Mouse (Mus musculus) ES-E14 (cell line): Measurements from ENCODE around the gene Tnr. TPM values are rescaled to one million over a fixed set of nuclear protein-coding genes. Genes with fewer than 3 reads are reported as not detected.

Source experiments
- DNase-seq: peaks from one replicate; pipeline ENCODE4 v3.0.0-alpha.2; 2013; ENCODE audit warnings: low read depth, low spot score
- H3K27ac ChIP-seq: 2 replicates; pipeline ENCODE4 v1.5.1; 2012; ENCODE audit warnings: low read depth, mild to moderate bottlenecking, low read length, moderate library complexity, mixed read lengths; ENCODE audit not compliant: poor library complexity, insufficient read depth, severe bottlenecking
- H3K36me3 ChIP-seq: 2 replicates; pipeline ENCODE4 v1.6.1; 2012; ENCODE audit warnings: mild to moderate bottlenecking, low read length, moderate library complexity, mixed read lengths; ENCODE audit not compliant: control insufficient read depth, poor library complexity, insufficient read depth, severe bottlenecking
- H3K4me1 ChIP-seq, 2 experiments: fragments of 150-350 bp in 1 of 2; sonication (generic) in 1 of 2; 2 replicates each; pipeline ENCODE4 v1.6.1; 2012; ENCODE audit warnings: low read length in 2 of 2, mild to moderate bottlenecking in 1 of 2, mixed read lengths in 1 of 2; ENCODE audit not compliant: control insufficient read depth in 2 of 2, insufficient read depth in 2 of 2, poor library complexity in 1 of 2
- H3K4me3 ChIP-seq, 2 experiments: fragments of 150-350 bp in 1 of 2; sonication (generic) in 1 of 2; 2 replicates each; pipeline ENCODE4 v1.5.1; 2012; ENCODE audit warnings: low read length in 2 of 2, low read depth in 1 of 2, mild to moderate bottlenecking in 1 of 2, mixed read lengths in 1 of 2; ENCODE audit not compliant: insufficient read depth in 1 of 2, poor library complexity in 1 of 2, severe bottlenecking in 1 of 2
- H3K9ac ChIP-seq: 2 replicates; pipeline ENCODE4 v1.6.1; 2012; ENCODE audit warnings: low read depth, mild to moderate bottlenecking, low read length, mixed read lengths; ENCODE audit not compliant: poor library complexity, insufficient read depth, severe bottlenecking
- H3K9me3 ChIP-seq: fragments of 150-350 bp; sonication (generic); 2 replicates; pipeline ENCODE4 v1.6.1; 2012; ENCODE audit warnings: low read depth, mild to moderate bottlenecking, low read length; ENCODE audit not compliant: control insufficient read depth, insufficient read depth
- CHD2 ChIP-seq: IDR thresholded peaks from 2 replicates; pipeline ENCODE4 v1.6.1; 2014; ENCODE audit warnings: mild to moderate bottlenecking, low read depth, low read length, inconsistent platforms
- HCFC1 ChIP-seq: IDR thresholded peaks from 2 replicates; pipeline ENCODE4 v1.6.1; 2012; ENCODE audit warnings: low read length, inconsistent platforms, borderline replicate concordance; ENCODE audit not compliant: insufficient read depth
- MAFK ChIP-seq: IDR thresholded peaks from 2 replicates; pipeline ENCODE4 v1.6.1; 2014; ENCODE audit warnings: mild to moderate bottlenecking, low read depth, low read length, inconsistent platforms; ENCODE audit not compliant: insufficient read depth
- ZC3H11A ChIP-seq: IDR thresholded peaks from 2 replicates; pipeline ENCODE4 v1.6.1; 2012; ENCODE audit warnings: low read depth, mild to moderate bottlenecking, inconsistent platforms, low read length, borderline replicate concordance
- ZNF384 ChIP-seq: IDR thresholded peaks from 2 replicates; pipeline ENCODE4 v1.6.1; 2012; ENCODE audit warnings: low read depth, low read length, inconsistent platforms
- in situ Hi-C, 2 experiments: fragments of 600-800 bp; cut with MboI; formaldehyde crosslinking; loops; one replicate each; pipeline ENCODE4 v1.15.1; 2025; ENCODE audit warnings: low sequenced_read_pairs in 2 of 2, inconsistent platforms in 1 of 2; ENCODE audit not compliant: unreplicated experiment in 2 of 2
- total RNA-seq: library from RNA; depleted of rRNA; stranded (reverse); fragments of 300-350 nt; gene quantifications from 2 replicates; pipeline ENCODE4 v1.2.3, GENCODE M21; 2012

The Tnr gene
- total RNA-seq, 1 experiment, result not detected

DNA sequence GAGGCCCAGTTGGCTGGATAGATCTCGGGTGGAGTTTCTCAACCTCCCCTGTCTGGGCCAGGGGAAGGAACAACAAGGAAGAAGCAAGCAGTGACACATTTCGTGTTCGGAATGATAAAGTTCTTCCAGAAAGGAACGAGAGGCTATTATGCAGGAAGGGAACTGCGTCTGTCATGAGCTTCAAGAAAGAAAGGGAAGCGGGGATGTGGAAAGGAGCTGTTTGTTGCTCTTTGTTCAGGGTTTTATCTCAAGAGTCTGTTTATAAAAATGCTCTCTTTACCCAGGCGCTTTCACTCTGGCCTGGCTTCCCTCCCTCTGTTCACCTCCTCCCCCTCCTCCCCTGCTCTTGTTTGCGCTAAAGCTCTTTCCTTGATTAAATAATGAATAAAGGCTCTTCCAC is 46.7 kb downstream of the Tnr start:
- in situ Hi-C loops, result no loop called here
- no peak for DNase-seq
- Histone ChIP-seq H3K9ac (no peak overlapping the region), H3K4me3 (no peak overlapping the region), H3K9me3 (no peaks in the 10 kb centered on the region), H3K36me3 (no peaks in the 10 kb centered on the region), H3K27ac (no peak overlapping the region), H3K4me1 (no peaks in the 10 kb centered on the region)
- no peak for TF ChIP-seq ZC3H11A
- no peak for TF ChIP-seq MAFK
- no peak for TF ChIP-seq ZNF384
- TF ChIP-seq HCFC1, result no peak
- no peak for TF ChIP-seq CHD2

DNA sequence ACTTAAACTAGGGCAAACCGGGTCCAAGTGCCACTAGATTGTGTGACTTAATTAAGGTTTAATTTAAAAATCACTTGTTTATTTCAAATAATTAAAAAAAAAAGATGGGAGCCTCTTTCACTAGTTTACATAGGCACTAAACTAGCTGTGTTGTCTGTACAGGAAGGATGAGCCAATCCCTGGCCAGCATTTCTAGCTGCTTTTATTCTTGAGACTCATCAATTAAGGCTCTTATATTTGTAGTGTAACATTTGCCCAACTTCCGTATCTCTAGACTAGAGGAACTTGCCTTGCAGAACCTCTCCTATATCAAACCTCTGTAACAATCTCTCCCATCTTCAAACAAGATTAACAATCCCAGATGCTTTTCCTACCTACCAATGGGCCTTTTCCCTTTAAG is 47.3 kb downstream of the Tnr start:
- H3K4me3 ChIP-seq, result no peak overlapping the region
- H3K9me3 ChIP-seq, result no peaks in the 10 kb centered on the region
- no peaks in the 10 kb centered on the region for H3K36me3 ChIP-seq
- no peak overlapping the region for H3K27ac ChIP-seq
- TF ChIP-seq HCFC1, result no peak
- TF ChIP-seq MAFK, result no peak
- no peak for TF ChIP-seq ZNF384
- no peak for TF ChIP-seq ZC3H11A
- TF ChIP-seq CHD2, result no peak
- H3K4me1 ChIP-seq, result no peaks in the 10 kb centered on the region
- DNase-seq, result no peak
- in situ Hi-C loops, result no loop called here
- no peak overlapping the region for H3K9ac ChIP-seq

DNA sequence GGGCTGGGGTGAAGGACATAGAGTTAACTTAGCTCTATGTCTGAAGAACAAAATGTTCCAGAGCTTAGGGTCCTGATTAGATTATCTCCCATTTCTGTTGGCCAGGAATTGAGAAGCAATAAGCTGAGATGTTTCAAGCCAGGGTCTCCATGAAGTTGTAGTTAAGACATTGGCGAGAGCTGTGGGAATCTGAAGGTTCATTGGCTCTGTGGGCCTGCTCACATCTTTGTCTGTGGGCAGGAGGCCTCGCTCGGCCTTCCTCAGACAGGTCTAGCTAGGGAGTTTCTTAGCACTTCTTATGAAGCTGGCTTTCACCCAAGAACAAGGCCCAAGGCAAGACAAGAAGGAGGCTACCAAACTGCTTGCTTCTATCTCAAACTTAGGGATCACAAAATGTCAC is 48.4 kb downstream of the Tnr start:
- in situ Hi-C loops, result no loop called here
- Histone ChIP-seq H3K4me3 (no peak overlapping the region), H3K9ac (no peak overlapping the region), H3K36me3 (no peaks in the 10 kb centered on the region), H3K4me1 (no peaks in the 10 kb centered on the region), H3K9me3 (no peaks in the 10 kb centered on the region), H3K27ac (no peak overlapping the region)
- TF ChIP-seq ZC3H11A (no peak), MAFK (no peak), HCFC1 (no peak)
- no peak for DNase-seq

DNA sequence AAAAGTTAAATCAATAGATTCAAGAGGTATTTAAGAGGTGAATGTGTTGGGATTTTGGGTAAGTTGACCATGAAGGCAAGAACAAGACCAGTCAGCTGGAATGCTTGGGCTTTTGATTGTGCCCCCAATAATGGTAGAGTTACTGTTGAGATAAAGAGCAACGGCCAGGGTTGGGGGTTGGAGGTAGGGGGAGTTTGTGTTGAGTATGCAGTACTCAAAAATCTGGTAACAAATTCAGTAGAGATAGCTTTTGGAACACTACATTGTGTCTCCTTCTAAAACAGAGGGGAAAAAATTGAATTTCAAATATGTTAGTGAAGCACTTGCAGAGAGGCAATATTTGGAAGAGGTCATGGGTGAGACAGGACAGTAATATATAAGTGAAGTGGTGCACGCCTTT is 49.5 kb downstream of the Tnr start:
- in situ Hi-C loops, result no loop called here
- Histone ChIP-seq H3K36me3 (no peaks in the 10 kb centered on the region), H3K9ac (no peak overlapping the region), H3K9me3 (no peaks in the 10 kb centered on the region), H3K4me3 (no peak overlapping the region), H3K27ac (no peak overlapping the region), H3K4me1 (no peaks in the 10 kb centered on the region)
- DNase-seq, result no peak
- TF ChIP-seq MAFK (no peak), HCFC1 (no peak), ZC3H11A (no peak), CHD2 (no peak), ZNF384 (no peak)

DNA sequence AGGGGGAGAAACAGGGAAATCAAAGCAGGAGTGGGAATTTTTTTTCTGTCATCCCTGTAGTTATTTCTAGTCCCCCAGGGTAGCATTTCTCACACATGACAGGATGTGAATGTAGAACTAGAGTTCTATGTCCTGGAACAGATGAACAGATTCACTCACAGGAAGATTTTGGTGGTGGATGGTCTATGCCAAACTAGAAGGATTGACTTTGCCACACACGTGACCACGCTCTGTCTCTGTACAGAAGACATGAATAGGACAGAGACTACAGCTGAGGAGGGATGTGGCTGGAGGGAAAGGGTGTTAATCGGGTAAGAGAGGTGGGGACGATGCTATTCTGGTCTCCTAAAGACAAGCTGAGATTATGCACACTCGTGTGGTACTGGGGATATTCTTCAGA is 51.1 kb downstream of the Tnr start:
- DNase-seq, result no peak
- no peak overlapping the region for H3K4me3 ChIP-seq
- H3K4me1 ChIP-seq, result no peaks in the 10 kb centered on the region

More for the DNA sequence above, 51.1 kb downstream of the Tnr start:
- TF ChIP-seq ZC3H11A (no peak), CHD2 (no peak), MAFK (no peak), ZNF384 (no peak), HCFC1 (no peak)
- Histone ChIP-seq H3K27ac (no peak overlapping the region), H3K36me3 (no peaks in the 10 kb centered on the region), H3K9me3 (no peaks in the 10 kb centered on the region), H3K9ac (no peak overlapping the region)
- in situ Hi-C loops, result no loop called here
